Mouse (Mus musculus) cerebellum, adult 2 months (tissue): ENCODE data around the gene Akap9.

ENCODE experiments used
- CTCF ChIP-seq: fragments of 200-500 bp; IDR thresholded peaks from 2 replicates; pipeline ENCODE4 v1.5.1; 2011; ENCODE audit warnings: low read depth, mild to moderate bottlenecking, control low read depth, low read length, moderate library complexity, borderline replicate concordance; ENCODE audit not compliant: insufficient read depth
- POLR2A ChIP-seq: fragments of 200-500 bp; IDR thresholded peaks from 2 replicates; pipeline ENCODE4 v1.6.1; 2011; ENCODE audit warnings: low read length, control low read depth, borderline replicate concordance; ENCODE audit not compliant: insufficient read depth

DNA sequence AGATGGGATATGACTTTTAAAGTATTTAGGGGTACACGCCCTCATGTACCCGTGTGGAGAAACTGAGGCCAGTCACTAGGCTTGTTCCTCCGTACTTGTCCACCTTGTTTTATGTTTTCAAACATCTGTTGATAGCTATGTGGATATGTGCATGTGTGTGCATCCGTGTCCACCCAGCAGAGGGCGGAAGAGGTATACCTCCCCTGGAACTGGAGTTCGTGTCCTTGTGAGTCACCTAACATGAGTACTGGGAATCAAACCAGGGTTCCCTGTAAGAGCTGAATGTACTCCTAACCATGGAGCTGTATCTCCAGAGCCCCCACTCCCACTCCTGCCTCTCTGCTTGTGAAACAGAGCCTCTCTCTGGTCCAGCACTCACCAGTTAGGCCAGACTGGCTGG is 112.5 kb downstream of the Akap9 start:
- no peak for TF ChIP-seq CTCF
- no peak for TF ChIP-seq POLR2A
